In genomic region chr14:59971221-59971730, GRCm38 (mm10) we compare ENCODE assay signal across 27 mouse cellular contexts.
"Had no signal": no experiment of that assay in that cellular context is flagged by ENCODE, and none has a peak within 500 bp of the region (broad histone marks: within the 10 kb centered on the region; RNA-seq: fewer than 3 reads in every experiment).

No protein-coding gene starts in this region.

- H3K27me3 ChIP-seq: heart, embryonic 13.5 days; heart, embryonic 15.5 days; hindbrain, embryonic 12.5 days; intestine, embryonic 15.5 days; limb, embryonic 12.5 days; liver, embryonic 13.5 days had no signal

- ATAC-seq: hindbrain, embryonic 16.5 days; inflammation-experienced regulatory T-cells, adult 6 months; intestine, embryonic 15.5 days; intestine, postnatal 0 days had no signal

- H3K9me3 ChIP-seq: heart, embryonic 13.5 days; heart, embryonic 15.5 days; hindbrain, embryonic 10.5 days; hindbrain, embryonic 12.5 days; intestine, embryonic 15.5 days; limb, embryonic 10.5 days; limb, embryonic 12.5 days; liver, embryonic 13.5 days had no signal

- H3K9ac ChIP-seq: heart, embryonic 13.5 days; heart, embryonic 15.5 days; hindbrain, embryonic 12.5 days; hindbrain, embryonic 14.5 days; intestine, embryonic 15.5 days; limb, embryonic 12.5 days; liver, embryonic 13.5 days had no signal

- H3K4me3 ChIP-seq: heart, adult 2 months; heart, embryonic 13.5 days; heart, embryonic 15.5 days; hindbrain, embryonic 10.5 days; hindbrain, embryonic 12.5 days; intestine, embryonic 15.5 days; layer of hippocampus, adult 2 months; left cerebral cortex, adult 2 months; limb, embryonic 10.5 days; limb, embryonic 12.5 days; liver, embryonic 13.5 days had no signal

- DNase-seq: gastrocnemius, postnatal 10 days; gastrocnemius, postnatal 25 days; heart, adult 2 months; heart, postnatal 14 days; heart, postnatal 4 days; kidney, adult 18-20 months; kidney, adult 8-10 months; kidney, postnatal 10 days; kidney, postnatal 25 days; kidney, postnatal 4 days; liver; liver, embryonic 13.5 days had no signal

- H3K4me1 ChIP-seq: heart, embryonic 13.5 days; heart, embryonic 15.5 days; liver, embryonic 13.5 days had no signal

- H3K36me3 ChIP-seq: heart, embryonic 13.5 days; heart, embryonic 15.5 days; hindbrain, embryonic 10.5 days; hindbrain, embryonic 12.5 days; intestine, embryonic 15.5 days; limb, embryonic 10.5 days; limb, embryonic 12.5 days; liver, embryonic 13.5 days had no signal

- H3K4me2 ChIP-seq: heart, embryonic 11.5 days; heart, embryonic 13.5 days; heart, embryonic 15.5 days; hindbrain, embryonic 12.5 days; hindbrain, embryonic 14.5 days; intestine, embryonic 15.5 days; limb, embryonic 12.5 days; liver, embryonic 11.5 days; liver, embryonic 13.5 days had no signal

- H3K27ac ChIP-seq: heart, adult 2 months; heart, embryonic 13.5 days; heart, embryonic 15.5 days; hindbrain, embryonic 12.5 days; hindbrain, embryonic 14.5 days; intestine, embryonic 15.5 days; layer of hippocampus, adult 2 months; left cerebral cortex, adult 2 months; limb, embryonic 10.5 days; limb, embryonic 12.5 days; liver, embryonic 13.5 days had no signal
